Mouse (Mus musculus): ENCODE results near the gene Fbxo10.
"Not testable (repeated sequence)": the region's sequence is repeated elsewhere in the genome, so short reads cannot be mapped to it uniquely, and the experiment has no call there.

Gene Fbxo10

DNA sequence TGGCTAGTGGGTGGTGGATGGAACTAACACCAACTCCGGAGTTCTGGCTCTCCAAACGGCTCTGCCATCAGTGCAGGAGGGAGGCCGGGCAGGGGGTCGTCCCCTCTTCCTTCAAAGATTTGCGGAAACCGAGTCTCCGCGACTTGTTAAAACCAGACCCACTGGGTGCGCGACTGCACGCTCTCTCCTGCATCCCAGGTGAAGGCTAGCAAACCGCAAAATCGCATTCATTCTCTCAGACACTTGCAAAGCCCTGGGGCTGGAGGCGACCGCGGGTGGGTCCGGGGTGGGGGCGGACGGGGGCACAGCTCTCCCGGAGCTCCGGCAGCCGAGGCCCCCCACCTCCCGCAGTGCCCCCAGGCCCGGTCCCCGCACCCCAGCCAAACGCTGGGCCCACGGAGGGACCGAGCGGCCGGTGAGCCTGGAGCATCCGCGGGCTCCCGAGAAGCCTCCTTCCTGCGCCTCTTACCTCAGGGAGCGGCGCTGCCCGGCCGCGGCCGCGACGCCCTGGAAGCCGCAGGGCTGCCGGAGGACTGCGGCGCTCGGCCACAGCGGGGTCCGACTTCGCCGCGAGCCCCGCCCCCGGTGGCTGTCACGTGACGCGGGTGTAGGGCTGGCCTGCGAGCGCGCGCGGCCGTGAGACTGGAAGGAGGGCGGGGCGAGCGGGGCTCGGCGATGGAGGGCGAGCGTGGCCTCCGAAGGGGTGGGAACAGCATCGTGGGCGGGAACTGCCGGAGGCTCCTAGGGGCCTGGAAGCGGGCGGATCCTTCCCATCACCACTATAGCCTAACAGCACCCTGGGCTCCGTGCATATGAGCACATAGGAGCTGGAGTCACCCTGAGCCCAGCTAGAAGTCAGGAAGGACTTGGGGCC is at the start of gene Fbxo10:
Fbxo10 (minus strand) TSS at position 584 of the 874 bp plus-strand sequence.
- DNase-seq (ENCODE audit: low read depth, low spot score), result peak; percentile 87

DNA sequence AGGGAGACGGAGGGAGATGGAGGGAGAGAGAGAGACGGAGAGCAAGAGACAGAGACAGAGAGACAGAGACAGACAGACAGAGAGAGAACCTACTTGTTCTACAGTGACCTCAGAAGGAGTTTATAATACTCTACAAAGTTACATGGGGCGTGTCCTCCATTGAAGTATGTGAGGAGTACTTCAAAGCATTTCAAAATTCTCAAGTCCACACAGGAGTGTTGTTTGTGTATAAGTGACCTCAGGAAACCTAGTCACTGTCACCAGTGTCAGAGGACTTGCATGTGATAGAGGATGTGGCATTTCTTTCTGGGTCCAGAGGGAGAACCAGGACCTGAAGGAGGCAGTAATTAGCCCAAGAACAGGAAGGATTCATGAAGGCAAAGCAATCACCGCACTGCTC is 46.6 kb upstream of the Fbxo10 start:
- no peak for DNase-seq (ENCODE audit: low read depth, low spot score)

DNA sequence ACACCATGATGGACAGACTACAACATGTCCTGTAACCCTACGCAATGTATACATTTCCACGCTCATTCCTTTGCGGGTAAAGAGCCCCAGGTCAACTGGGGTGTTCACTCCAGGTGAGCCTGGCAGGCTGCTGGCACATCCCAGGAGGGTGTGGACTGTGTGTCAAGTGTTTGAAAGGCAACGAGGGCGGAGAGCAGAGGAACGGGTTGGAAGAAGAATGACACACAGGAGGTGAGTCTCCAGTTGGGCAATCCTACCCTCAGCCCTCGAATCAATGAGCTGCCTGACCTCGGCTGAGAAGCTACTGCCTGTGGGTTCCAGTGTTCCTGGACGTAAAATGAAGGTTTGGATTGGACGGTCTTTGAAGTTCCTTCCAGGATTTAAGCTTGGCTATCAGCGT is 36.9 kb upstream of the Fbxo10 start:
- DNase-seq (ENCODE audit: low read depth, low spot score), result no peak

DNA sequence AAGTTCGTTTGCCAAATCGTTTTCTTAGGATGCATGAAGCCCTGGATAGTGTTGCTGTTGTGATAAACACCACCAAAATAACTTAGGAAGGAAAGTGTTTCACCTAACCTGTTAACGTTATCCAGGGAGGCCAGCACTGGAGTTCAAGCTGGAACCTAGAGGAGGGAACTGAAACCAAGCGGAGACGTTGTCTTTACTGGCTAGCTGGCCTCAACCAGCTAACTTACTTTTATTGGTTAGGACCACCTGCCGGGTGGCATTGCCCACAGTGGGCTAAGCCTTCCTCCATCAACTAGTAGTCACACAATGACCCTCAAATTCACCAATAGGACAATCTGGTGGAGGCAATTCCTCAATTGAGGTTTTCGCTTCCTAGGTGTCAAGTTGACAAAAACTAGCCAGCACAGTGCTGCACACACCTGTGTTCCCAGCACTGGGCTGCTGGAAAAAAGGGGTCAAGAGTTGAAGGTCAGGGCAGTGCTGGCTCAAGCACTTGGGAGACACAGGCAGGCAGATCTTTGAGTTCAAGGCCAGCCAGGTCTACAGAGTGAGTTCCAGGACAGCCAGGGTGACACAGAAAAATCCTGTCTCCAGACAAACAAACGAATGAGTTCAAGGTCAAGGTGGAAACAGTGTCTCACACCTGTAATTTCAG is 24.2 kb upstream of the Fbxo10 start:
- DNase-seq (ENCODE audit: low read depth, low spot score), result no peak

DNA sequence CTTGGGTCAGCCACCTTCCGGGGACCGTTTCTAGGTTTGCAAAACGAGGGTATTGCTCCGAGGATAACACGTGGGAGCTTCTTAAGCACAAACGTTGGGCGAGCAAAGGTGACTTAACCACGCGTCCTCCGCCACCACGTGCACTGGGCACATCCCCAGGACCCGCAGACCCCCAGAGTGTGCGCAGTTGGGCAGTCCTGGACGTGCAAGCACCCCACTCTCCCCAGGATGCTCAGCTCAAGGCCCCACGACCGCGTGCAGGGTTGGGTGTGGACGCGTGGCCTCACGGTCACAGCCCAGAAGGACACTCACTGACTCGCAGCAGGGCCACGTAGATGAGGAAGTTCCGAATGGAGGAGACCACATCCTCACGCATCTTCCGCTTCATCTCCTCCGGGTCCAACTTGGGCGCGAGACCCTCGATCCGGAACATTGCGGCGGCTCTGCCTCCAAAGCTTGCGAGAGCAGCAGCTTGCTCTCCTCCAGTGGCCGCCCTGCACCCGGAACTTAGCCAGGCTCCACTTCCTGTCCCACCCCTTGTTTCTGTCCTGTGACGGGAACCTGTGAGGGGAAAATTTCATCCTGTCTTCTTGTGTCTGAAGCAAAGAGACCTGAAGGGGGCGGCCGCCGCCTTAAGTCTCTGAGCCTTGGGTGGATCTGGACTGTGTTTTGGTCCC is 23.3 kb upstream of the Fbxo10 start, which contains the start of gene Tomm5:
Tomm5 (minus strand) TSS at position 514 of the 677 bp plus-strand sequence.
- DNase-seq (ENCODE audit: low read depth, low spot score), result peak; percentile 95

DNA sequence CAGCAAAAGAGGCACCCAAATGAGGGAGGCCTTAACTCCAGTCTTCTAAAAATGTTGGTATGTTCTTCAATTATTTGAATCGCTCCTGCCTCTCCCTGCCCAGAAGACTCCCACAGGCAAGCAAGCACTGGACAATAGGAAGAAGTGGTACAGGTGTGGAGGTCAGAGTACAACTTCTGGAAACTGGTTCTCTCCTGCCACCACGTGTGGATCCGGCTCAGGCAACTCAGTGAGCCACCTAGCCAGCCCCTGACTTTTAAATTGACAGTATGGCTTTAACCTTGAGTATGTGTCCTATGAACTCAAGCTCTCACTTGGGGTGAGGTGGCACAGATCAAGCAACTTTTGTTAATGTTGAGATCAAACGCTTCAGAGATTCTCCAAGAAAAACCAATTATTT is 22.7 kb upstream of the Fbxo10 start:
- DNase-seq (ENCODE audit: low read depth, low spot score), result peak; percentile 9

DNA sequence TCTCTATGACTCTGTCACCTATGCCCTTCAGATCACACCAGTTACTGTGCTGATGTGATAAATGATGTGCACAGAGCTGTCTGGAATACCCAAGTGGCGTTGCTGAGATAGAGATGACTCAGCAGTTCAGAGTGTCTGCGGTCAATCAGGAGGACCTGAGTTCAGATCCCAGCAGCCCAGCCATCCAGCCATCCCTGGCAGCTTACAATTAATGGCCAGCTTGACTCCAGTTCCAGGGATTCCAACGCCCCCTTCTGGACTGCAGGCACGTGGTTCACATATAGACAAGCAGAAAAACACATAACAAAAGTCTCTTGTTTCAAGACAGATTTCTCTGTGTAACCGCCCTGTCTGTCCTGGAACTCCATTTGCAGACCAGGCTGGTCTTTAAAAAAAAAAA is 22.0 kb upstream of the Fbxo10 start:
- peak; percentile 51 for DNase-seq (ENCODE audit: low read depth, low spot score)

DNA sequence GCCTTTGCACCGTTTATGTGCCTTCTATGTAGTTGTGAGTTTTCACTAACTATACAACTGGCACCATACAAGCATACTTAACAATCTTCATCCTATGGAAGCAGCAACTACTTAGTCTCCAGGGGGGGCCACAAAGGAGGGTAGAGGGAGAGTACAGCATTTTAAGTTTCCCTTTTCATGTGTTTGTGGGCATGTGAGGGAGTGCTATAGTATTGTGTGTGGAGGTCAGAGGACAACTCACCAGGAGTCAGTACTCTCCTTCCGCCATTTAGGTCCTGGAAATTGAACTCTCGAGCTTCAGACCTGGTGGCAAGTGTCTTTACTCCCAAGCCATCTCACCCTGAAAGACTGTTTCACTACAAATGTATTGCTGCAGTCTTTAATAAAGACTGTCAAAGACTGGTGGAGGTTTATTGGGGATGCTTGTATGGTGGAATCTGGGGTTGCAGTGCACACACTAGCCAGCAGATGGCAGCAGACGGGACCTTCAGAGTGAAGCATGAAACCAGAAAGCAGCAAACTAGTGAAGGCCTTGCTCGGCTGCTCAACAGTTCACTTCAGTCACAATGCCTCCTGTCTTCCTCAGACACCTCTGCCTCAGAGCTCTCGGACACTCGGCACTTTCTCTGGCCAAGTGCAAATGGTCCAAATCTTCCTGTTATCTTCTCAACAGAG is 12.9 kb upstream of the Fbxo10 start:
- peak; percentile 87 for DNase-seq (ENCODE audit: low read depth, low spot score)

DNA sequence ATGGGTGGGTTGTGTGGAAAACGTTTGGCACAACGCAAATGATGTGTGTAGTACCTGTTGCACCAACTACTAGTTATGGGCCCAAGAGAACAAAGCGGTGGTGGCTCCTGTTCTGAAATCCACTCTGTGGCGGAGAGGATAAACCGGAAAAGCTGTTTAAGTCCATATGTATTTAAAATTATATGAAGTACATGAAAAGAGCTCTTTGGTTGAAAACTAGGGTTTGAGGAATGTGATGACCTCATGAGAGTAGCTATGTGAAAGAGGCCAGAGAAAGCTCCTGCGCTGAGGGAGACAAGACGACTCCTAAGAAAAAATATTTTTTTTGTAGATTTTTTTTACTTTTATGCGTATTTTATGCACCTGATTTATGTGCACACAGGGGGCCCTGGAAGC is 489 bp upstream of the Fbxo10 start:
- peak; percentile 52 for DNase-seq (ENCODE audit: low read depth, low spot score)

DNA sequence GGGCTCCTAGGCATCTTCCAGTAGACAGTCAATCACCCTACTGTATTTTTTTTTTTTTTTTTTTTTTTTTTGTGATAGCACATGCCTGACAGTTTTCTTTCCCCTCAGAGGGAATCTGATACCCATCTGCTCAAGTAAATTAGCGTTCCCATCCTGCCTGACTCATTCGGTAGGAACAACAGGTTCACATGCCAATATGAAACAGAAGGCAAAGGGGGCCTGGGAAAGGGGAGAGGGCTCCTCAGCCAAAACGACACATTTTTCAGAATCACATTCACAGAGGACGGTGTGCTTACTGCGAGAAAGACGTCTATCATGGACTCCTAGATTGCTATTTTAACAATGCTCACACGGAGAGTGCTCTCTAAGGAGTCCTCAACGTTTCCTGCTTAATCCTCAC is 917 bp downstream of the Fbxo10 start:
- peak; percentile 44 for DNase-seq (ENCODE audit: low read depth, low spot score)

DNA sequence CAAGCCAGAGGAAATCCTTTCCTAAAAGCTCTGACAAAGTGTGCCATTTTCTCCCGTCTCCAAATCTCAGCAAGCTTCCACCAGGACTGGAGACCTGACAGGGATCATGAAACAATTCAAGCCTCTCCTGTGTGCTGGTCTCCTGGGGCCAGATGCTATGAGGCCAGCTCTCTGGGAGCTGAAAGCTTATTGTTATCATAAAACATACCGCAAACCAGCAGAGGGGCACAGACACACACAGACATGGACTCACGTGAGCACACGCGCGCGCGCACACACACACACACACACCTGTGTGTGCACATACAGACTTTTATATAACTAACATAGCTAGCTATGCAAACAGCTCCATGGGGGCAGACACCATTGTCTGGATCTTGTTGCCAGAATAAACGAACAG is 1.5 kb downstream of the Fbxo10 start:
- DNase-seq (ENCODE audit: low read depth, low spot score), result no peak

DNA sequence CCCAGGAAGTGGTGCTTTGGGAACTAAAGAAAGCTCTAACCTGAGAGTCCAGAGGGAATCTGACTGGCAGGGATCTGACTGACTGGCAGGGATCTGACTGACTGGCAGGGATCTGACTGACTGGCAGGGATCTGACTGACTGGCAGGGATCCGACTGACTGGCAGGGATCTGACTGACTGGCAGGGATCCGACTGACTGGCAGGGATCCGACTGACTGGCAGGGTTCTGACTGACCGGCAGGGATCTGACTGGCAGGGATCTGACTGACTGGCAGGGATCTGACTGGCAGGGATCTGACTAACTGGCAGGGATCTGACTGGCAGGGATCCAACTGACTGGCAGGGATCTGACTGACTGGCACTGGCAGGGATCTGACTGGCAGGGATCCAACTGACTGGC is 3.4 kb downstream of the Fbxo10 start:
- DNase-seq (ENCODE audit: low read depth, low spot score), result not testable (repeated sequence)

DNA sequence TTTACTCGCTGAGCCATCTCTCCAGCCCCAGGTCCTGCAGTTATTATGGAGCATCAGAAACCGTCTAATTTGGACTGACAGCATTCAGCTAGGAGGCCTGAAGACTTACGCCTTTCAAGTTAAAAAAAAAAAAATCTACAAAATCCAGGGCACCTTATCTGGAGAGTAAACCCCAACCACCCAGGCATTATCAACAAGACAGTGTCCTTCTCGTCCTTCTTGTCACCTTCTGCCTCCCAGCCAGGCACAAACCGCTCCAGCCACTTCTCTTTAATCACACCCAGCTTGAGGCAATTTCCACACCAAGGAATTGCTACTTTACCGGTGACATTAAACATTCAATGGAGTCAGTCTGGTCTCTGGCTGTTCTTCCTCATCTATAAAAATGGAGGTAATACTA is 10.9 kb downstream of the Fbxo10 start:
- DNase-seq (ENCODE audit: low read depth, low spot score), result no peak

DNA sequence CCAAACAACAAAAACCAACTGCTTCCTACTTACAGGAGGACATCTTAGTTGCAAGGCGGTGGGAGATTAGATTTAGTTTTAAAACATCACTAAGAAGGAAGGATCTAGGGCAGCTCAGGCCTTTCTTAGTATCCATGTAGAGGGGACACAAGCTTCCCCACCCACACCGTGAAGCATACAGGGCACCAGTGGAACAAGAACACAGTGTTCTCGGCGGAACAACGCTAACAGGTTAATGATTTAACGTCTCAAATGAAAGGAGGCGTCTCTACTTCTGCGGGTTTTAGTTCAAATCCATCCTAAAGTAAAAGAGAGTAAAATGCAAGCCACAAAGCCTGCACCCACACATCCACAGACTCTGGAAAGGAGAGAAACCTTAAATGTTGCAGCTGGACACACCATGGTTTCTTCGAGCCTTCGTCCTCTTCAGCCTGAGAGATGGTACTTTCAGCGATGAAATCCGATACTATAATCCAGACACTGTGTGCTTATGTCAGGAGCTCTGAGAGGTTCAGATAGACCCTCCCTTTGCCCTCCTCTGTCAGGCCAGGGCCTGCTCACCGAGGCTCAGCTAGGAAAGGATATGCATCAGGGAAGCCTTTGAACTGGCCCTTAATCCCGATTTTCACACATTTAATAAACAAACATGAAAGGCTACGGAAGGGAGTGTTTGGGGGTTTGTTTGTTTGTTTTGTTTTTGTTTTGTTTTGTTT is 12.0 kb downstream of the Fbxo10 start:
- no peak for DNase-seq (ENCODE audit: low read depth, low spot score)

DNA sequence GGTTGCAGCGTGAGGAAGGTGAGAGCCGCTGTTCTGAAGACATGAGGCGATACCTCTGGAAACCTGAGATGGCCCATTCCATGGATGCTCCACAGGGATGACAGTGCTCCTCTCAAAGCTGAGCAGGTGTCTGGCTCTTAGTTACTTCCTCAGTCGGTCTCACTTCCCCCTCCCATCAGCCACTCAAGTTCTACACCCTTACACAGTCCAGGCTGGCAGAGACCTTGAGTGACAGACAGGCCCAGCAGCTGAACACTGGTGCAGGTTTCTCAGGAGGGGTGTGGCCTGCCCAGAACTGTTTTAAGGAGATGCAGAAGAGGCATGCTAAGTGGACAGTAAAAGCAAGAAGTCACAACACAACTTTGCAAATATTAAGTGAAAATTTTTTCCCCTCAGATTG is 16.7 kb downstream of the Fbxo10 start:
- no peak for DNase-seq (ENCODE audit: low read depth, low spot score)

DNA sequence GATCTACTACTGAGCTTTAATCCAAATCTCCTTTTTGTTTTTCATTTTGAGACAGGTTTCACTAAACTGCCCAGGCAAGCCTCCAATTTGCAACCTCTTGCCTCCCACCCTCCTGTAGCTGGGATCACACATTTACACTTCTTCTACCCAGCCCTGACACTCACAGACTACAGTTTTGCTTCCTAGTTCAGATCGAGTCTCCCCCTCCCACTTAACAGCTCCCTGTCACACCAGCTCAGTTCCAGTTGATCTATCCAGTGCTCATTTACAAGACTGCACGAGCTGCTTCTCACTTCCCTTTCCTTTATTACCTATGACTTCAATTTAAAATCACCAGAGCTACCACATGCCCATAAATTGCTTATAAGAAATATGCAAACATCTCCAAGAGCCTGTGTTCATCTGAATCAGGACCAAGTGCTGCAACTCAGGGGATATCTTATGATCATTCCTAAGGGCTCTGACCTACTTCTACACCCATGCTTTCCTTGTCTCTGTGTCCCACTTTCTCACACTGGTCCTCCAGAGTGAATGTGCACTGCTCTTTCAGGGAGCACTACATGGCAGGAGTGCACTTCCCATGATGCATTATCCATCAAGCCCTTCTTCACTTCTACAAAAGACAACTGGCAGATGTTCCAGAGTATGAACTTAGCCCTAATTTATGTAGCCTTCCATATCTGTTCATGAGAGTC is 18.2 kb downstream of the Fbxo10 start:
- DNase-seq (ENCODE audit: low read depth, low spot score), result no peak

DNA sequence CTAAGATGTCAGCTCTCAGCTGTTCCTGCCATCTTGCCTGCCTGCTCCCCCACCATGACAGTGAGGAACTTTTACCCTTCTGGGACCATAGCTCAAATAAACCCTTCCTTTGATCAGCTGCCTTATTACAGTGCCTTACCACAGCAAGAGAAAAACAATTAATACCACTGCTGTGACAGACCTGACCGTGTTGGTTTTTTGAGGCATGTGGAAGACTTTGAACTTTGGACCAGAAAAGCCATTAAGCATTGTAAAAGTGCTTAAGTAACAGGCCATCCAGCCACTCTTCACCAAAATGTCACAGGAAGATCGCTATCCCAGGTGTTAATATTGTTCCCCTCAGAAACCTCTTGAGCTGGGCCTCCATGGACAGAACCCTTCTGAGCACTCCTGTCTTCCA is 19.8 kb downstream of the Fbxo10 start:
- DNase-seq (ENCODE audit: low read depth, low spot score), result no peak

DNA sequence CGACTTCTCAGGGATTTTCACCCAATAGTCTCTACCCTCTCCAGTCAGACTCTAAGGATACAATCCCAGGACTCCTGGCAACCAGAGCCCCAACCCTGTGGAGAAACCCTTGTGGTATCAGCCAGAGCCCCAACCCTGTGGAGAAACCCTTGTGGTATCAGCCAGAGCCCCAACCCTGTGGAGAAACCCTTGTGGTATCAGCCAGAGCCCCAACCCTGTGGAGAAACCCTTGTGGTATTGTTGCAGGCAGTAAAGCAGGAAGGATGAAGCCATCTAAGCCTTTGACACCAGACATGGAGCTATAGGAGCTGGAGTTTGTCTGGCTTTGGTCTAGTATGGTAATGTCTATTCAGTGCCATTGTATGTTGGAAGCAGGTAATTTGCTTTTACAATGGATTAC is 20.6 kb downstream of the Fbxo10 start:
- not testable (repeated sequence) for DNase-seq (ENCODE audit: low read depth, low spot score)

DNA sequence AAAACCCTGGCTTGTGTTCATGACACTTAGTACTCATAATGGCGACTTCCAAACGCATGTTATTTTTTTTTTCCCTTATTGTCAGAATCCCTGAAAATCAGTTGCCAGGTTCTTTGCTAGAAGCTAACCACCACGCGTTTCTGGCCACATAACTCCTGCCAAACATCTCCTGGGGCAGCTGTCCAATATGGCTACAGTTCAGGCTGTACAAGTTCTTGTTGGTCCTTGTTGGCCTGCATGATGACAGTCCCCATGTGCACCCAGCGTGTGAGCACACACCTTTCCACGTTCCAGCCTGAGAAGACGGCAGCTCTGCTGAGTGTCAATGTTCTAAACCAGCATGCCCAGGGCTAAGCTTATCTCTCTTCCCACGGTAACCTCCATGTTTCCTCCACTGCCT is 29.0 kb downstream of the Fbxo10 start:
- no peak for DNase-seq (ENCODE audit: low read depth, low spot score)

DNA sequence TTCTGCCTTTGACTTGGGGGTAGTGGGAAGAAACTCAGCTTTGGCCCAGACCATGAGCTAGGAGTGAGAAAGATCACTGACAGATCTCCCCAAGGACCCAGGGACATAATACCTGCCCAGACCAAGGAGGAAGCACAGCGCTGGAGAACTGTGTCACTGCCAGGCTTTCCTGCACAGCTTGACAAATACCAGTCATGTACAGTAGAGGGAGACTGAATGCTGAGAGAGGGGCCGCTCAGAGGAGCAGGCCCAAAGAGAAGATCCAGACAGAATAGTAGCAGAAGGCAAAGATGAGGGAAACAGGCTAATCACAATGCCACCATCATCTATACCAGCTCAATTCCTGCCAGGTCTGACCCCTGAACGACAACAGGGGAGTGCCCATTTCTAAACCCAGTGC is 29.5 kb downstream of the Fbxo10 start:
- peak; percentile 8 for DNase-seq (ENCODE audit: low read depth, low spot score)

DNA sequence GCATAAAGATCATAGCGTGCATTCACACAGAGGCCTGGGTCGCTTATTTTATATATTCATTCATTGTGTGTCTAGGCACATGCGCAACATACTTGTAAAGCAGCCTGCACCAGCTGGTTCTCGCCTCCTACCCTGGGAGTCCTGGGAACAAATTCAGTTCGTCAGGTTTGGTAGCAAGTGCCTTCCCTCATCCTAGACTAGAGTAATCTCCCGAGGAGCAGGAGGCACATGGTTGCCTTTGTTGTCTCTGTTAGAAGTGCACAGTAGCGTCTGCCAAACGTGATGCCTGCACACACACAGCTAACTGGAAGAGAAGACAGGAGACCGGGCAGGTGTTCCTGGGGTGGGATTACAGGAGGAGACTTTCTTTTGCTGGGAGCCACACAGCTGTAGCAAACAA is 36.4 kb downstream of the Fbxo10 start:
- DNase-seq (ENCODE audit: low read depth, low spot score), result no peak

All from 3T3-L1 (cell line).